Mouse (Mus musculus): ENCODE results near the gene Scamp5. TPM values are rescaled to one million over a fixed set of nuclear protein-coding genes. Genes with fewer than 3 reads are reported as not detected.
A peak's percentile ranks its signal among the peaks of the same experiment; 100 is the strongest.
"Not testable (repeated sequence)": the region's sequence is repeated elsewhere in the genome, so short reads cannot be mapped to it uniquely, and the experiment has no call there.

Gene Scamp5
- total and polyA plus RNA-seq, 2 experiments: 10.3 to 18.2 TPM

GRCm38 (mm10) chr9:57431202-57431601 is 36.7 kb downstream of the Scamp5 start:
- Histone ChIP-seq H3K27ac (replicated peaks; ENCODE audit: insufficient read depth, low read depth, low read length) (no peak overlapping the region), H3K4me3 (ENCODE audit: insufficient read depth, low read depth, low read length) (no peak overlapping the region), H3K27me3 (ENCODE audit: control insufficient read depth, insufficient read depth, low read length) (no peaks in the 10 kb centered on the region), H3K4me1 (ENCODE audit: control insufficient read depth, insufficient read depth, low read length) (peaks cover 3% of the 10 kb centered on the region), H3K36me3 (ENCODE audit: control insufficient read depth, insufficient read depth, low read length) (no peaks in the 10 kb centered on the region; the same call in none of the 2 replicates), H3K9ac (ENCODE audit: low read depth, low read length) (no peak overlapping the region), H3K79me2 (ENCODE audit: control insufficient read depth, insufficient read depth, low read length) (no peaks in the 10 kb centered on the region)
- 67% methylated on average over 9 of the region's 9 CpGs for WGBS
- DNase-seq (ENCODE audit: extremely low read depth, low read depth, low spot score): no peak
- no peak for TF ChIP-seq POLR2A (IDR thresholded peaks at IDR 0.05; ENCODE audit: extremely low read depth, insufficient read depth, low read length)
- TF ChIP-seq CTCF (IDR thresholded peaks at IDR 0.05; ENCODE audit: low read depth, low read length): no peak

GRCm38 (mm10) chr9:57428391-57428790 is 39.5 kb downstream of the Scamp5 start:
- TF ChIP-seq POLR2A (IDR thresholded peaks at IDR 0.05; ENCODE audit: extremely low read depth, insufficient read depth, low read length): no peak
- no peak for TF ChIP-seq CTCF (IDR thresholded peaks at IDR 0.05; ENCODE audit: low read depth, low read length)
- no peaks in the 10 kb centered on the region for H3K79me2 ChIP-seq (ENCODE audit: control insufficient read depth, insufficient read depth, low read length)
- H3K27me3 ChIP-seq (ENCODE audit: control insufficient read depth, insufficient read depth, low read length): no peaks in the 10 kb centered on the region
- no peak overlapping the region for H3K27ac ChIP-seq (replicated peaks; ENCODE audit: insufficient read depth, low read depth, low read length)
- no peak overlapping the region for H3K4me3 ChIP-seq (ENCODE audit: insufficient read depth, low read depth, low read length)
- WGBS: 66% methylated on average over 4 of the region's 4 CpGs
- peaks cover 1% of the 10 kb centered on the region; the same call in 1 of the 2 replicates for H3K4me1 ChIP-seq (ENCODE audit: control insufficient read depth, insufficient read depth, low read length)
- no peaks in the 10 kb centered on the region; the same call in none of the 2 replicates for H3K36me3 ChIP-seq (ENCODE audit: control insufficient read depth, insufficient read depth, low read length)
- no peak for DNase-seq (ENCODE audit: extremely low read depth, low read depth, low spot score)
- H3K9ac ChIP-seq (ENCODE audit: low read depth, low read length): no peak overlapping the region

DNA sequence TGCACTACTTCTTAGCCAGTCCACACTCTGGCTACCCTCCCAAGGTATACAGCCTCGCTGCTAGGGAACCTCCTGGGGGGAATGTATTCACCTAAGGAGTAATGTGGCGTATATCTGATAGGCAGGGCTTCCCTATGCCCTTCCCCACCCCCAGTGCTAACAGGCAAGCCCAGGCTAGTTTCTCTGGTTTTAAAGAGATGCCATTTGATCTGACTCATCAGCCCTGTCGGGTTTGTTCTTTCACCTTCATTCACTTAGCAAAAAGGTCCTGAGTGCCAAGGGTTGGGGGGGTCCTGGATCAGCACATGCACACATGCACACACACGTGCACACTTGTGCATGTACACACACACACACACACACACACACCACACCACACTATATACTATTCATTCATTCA is 39.9 kb downstream of the Scamp5 start:
- Histone ChIP-seq H3K79me2 (ENCODE audit: control insufficient read depth, insufficient read depth, low read length) (no peaks in the 10 kb centered on the region), H3K27ac (replicated peaks; ENCODE audit: insufficient read depth, low read depth, low read length) (no peak overlapping the region), H3K27me3 (ENCODE audit: control insufficient read depth, insufficient read depth, low read length) (no peaks in the 10 kb centered on the region), H3K9ac (ENCODE audit: low read depth, low read length) (no peak overlapping the region), H3K4me1 (ENCODE audit: control insufficient read depth, insufficient read depth, low read length) (no peaks in the 10 kb centered on the region), H3K4me3 (ENCODE audit: insufficient read depth, low read depth, low read length) (no peak overlapping the region), H3K36me3 (ENCODE audit: control insufficient read depth, insufficient read depth, low read length) (no peaks in the 10 kb centered on the region; the same call in 1 of the 2 replicates)
- TF ChIP-seq CTCF (IDR thresholded peaks at IDR 0.05; ENCODE audit: low read depth, low read length): no peak
- no peak for TF ChIP-seq POLR2A (IDR thresholded peaks at IDR 0.05; ENCODE audit: extremely low read depth, insufficient read depth, low read length)
- DNase-seq (ENCODE audit: extremely low read depth, low read depth, low spot score): no peak
- WGBS: 92% methylated on average over 4 of the region's 4 CpGs

- H3K27ac ChIP-seq (replicated peaks; ENCODE audit: insufficient read depth, low read depth, low read length); DNase-seq (ENCODE audit: extremely low read depth, low read depth, low spot score); H3K9ac ChIP-seq (ENCODE audit: low read depth, low read length); H3K79me2 ChIP-seq (ENCODE audit: control insufficient read depth, insufficient read depth, low read length); H3K36me3 ChIP-seq (ENCODE audit: control insufficient read depth, insufficient read depth, low read length); H3K4me3 ChIP-seq (ENCODE audit: insufficient read depth, low read depth, low read length); H3K27me3 ChIP-seq (ENCODE audit: control insufficient read depth, insufficient read depth, low read length); H3K4me1 ChIP-seq (ENCODE audit: control insufficient read depth, insufficient read depth, low read length): not testable (repeated sequence)
- 97% methylated on average over 4 of the region's 4 CpGs for WGBS
These were observed 40.7 kb downstream of the Scamp5 start for GRCm38 (mm10) chr9:57427123-57427522.

- Histone ChIP-seq H3K4me1 (ENCODE audit: control insufficient read depth, insufficient read depth, low read length) (peaks cover 7% of the 10 kb centered on the region; the same call in 1 of the 2 replicates), H3K27ac (replicated peaks; ENCODE audit: insufficient read depth, low read depth, low read length) (no peak overlapping the region), H3K79me2 (ENCODE audit: control insufficient read depth, insufficient read depth, low read length) (no peaks in the 10 kb centered on the region), H3K27me3 (ENCODE audit: control insufficient read depth, insufficient read depth, low read length) (no peaks in the 10 kb centered on the region), H3K4me3 (ENCODE audit: insufficient read depth, low read depth, low read length) (no peak overlapping the region), H3K36me3 (ENCODE audit: control insufficient read depth, insufficient read depth, low read length) (no peaks in the 10 kb centered on the region; the same call in 1 of the 2 replicates), H3K9ac (ENCODE audit: low read depth, low read length) (no peak overlapping the region)
- peak; percentile 9 for DNase-seq (ENCODE audit: extremely low read depth, low read depth, low spot score)
- TF ChIP-seq CTCF (IDR thresholded peaks at IDR 0.05; ENCODE audit: low read depth, low read length) (no peak), POLR2A (IDR thresholded peaks at IDR 0.05; ENCODE audit: extremely low read depth, insufficient read depth, low read length) (no peak)
- 78% methylated on average over 3 of the region's 3 CpGs for WGBS
These were observed 42.7 kb downstream of the Scamp5 start for GRCm38 (mm10) chr9:57425116-57425515.

GRCm38 (mm10) chr9:57424066-57424465 is 43.8 kb downstream of the Scamp5 start:
- Histone ChIP-seq H3K4me1 (ENCODE audit: control insufficient read depth, insufficient read depth, low read length) (peaks cover 7% of the 10 kb centered on the region; the same call in 1 of the 2 replicates), H3K36me3 (ENCODE audit: control insufficient read depth, insufficient read depth, low read length) (no peaks in the 10 kb centered on the region), H3K79me2 (ENCODE audit: control insufficient read depth, insufficient read depth, low read length) (no peaks in the 10 kb centered on the region), H3K27ac (replicated peaks; ENCODE audit: insufficient read depth, low read depth, low read length) (no peak overlapping the region), H3K4me3 (ENCODE audit: insufficient read depth, low read depth, low read length) (no peak overlapping the region), H3K9ac (ENCODE audit: low read depth, low read length) (no peak overlapping the region), H3K27me3 (ENCODE audit: control insufficient read depth, insufficient read depth, low read length) (no peaks in the 10 kb centered on the region)
- whole genome bisulfite sequencing: 70% methylated on average over 6 of the region's 6 CpGs
- TF ChIP-seq POLR2A (IDR thresholded peaks at IDR 0.05; ENCODE audit: extremely low read depth, insufficient read depth, low read length): no peak
- no peak for TF ChIP-seq CTCF (IDR thresholded peaks at IDR 0.05; ENCODE audit: low read depth, low read length)
- no peak for DNase-seq (ENCODE audit: extremely low read depth, low read depth, low spot score)
